Mouse (Mus musculus) intestine, embryonic 15.5 days (tissue): ENCODE data around the gene Psmd2. TPM values are rescaled to one million over a fixed set of nuclear protein-coding genes. Genes with fewer than 3 reads are reported as not detected.

Experiments used
- ATAC-seq: fragments of 200-750 bp; cut with Nextera tagmentation; 2 replicates; pipeline ENCODE4 v1.8.0; 2017; ENCODE audit warnings: moderate TSS enrichment, moderate library complexity
- H3K27ac ChIP-seq: fragments of 300-500 bp; sonication (generic); 2 replicates; pipeline ENCODE4 v1.5.1; 2015; ENCODE audit warnings: mild to moderate bottlenecking, inconsistent platforms
- H3K27me3 ChIP-seq: fragments of 300-500 bp; sonication (generic); replicated peaks from 2 replicates; pipeline ENCODE4 v1.6.1; 2015; ENCODE audit warnings: inconsistent platforms
- H3K36me3 ChIP-seq: fragments of 300-500 bp; sonication (generic); 2 replicates; pipeline ENCODE4 v1.6.1; 2015; ENCODE audit warnings: inconsistent platforms
- H3K4me1 ChIP-seq: fragments of 300-500 bp; sonication (generic); replicated peaks from 2 replicates; pipeline ENCODE4 v1.6.1; 2015; ENCODE audit warnings: inconsistent platforms
- H3K4me2 ChIP-seq: fragments of 300-500 bp; sonication (generic); replicated peaks from 2 replicates; pipeline ENCODE4 v1.6.1; 2015; ENCODE audit warnings: mild to moderate bottlenecking, inconsistent platforms
- H3K4me3 ChIP-seq: fragments of 300-500 bp; sonication (generic); replicated peaks from 2 replicates; pipeline ENCODE4 v1.5.1; 2015; ENCODE audit warnings: inconsistent platforms
- H3K9ac ChIP-seq: fragments of 300-500 bp; sonication (generic); 2 replicates; pipeline ENCODE4 v1.6.1; 2015; ENCODE audit warnings: inconsistent platforms
- H3K9me3 ChIP-seq: fragments of 300-500 bp; sonication (generic); 2 replicates; pipeline ENCODE4 v1.6.1; 2016; ENCODE audit warnings: inconsistent platforms
- WGBS: fragments of 180-500 bp; shearing (Covaris S2); methylation state at CpG from one replicate; pipeline ENCODE4 v1.1.7; 2015; 5-methylcytosine and 5-hydroxymethylcytosine counted together
- polyA plus RNA-seq: library from polyadenylated mRNA; unstranded; fragments of >200 nt; fragmentation: Nextera tagmentation; extraction: Ambion mirVana; gene quantifications from 2 replicates; pipeline ENCODE4 v1.2.1, GENCODE M21; 2015

Psmd2 gene
- 283 and 284 TPM in 2 replicates for polyA plus RNA-seq

DNA sequence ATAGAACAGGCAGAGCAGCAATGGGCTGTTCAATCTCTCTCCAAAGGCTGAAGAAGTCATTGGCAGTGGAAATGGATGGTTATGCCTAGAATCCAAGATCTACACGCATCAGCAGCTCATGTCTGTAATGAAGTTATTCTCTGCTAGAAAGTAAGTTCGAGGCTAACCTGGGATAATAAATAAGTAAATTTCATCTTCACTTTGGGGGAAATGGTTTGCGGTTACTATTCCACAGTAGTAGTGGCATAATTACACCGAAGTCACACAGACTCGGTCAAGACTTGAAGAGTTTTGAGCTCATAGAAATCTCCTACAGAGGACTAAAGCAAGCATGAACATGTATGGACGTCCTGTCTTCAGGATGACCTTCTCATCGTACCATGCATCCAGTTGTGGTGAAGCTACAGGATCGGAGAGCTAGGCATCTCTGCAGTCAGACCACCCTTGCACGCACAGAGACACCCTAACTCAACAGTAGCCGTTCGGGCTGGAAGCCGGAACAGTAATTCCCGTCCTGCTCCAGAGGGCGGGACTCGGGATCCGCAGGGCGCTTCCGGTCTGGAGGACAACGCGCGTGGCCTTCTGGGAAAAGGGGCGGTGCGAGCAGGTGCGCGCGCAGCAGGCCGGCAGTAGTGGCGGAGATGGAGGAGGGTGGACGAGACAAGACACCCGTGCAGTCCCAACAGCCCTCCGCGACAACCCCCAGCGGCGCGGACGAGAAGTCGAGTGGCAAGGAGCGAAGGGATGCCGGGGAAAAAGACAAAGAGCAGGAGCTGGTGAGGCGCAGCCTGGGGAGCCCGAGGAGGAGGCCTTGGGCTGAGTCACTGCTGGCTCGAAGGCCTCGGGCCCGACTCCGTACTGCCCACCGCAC lies at the start of gene Psmd2:
Gene Psmd2 (plus strand): TSS at position 577 of the 871 bp plus-strand sequence.
- Histone ChIP-seq H3K4me1 (peaks cover 6% of the 10 kb centered on the region; the same call in 1 of the 2 replicates), H3K27ac (peak within 1 kb of the TSS; percentile 72), H3K36me3 (peaks cover 15% of the 10 kb centered on the region), H3K27me3 (no peaks in the 10 kb centered on the region), H3K9me3 (no peaks in the 10 kb centered on the region), H3K4me3 (peak within 1 kb of the TSS; percentile 70), H3K4me2 (peak within 1 kb of the TSS; percentile 78), H3K9ac (peak within 1 kb of the TSS; percentile 87)
- ATAC-seq = peak; percentile 98
- 2% methylated on average over 46 of the region's 46 CpGs for WGBS

DNA sequence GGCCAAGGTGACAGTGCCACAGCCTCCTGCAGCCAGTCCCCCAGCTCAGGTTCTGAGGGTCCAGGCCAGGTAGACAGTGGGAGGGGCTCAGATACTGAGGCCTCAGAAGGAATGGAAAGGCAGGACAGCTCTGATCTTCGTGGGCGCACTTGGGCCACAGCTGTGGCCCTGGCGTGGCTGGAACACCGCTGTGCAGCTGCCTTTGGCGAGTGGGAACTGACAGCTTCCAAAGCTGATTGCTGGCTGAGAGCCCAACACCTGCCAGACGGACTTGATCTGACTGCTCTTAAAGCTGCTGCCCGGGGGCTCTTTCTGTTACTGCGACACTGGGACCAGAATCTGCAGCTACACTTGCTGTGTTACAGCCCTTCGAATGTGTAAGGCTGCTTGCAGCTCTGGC lies 46.7 kb upstream of the Psmd2 start:
- Histone ChIP-seq H3K36me3 (peaks cover 21% of the 10 kb centered on the region; the same call in 1 of the 2 replicates), H3K4me3 (no peak overlapping the region), H3K27me3 (no peaks in the 10 kb centered on the region), H3K27ac (no peak overlapping the region), H3K4me2 (no peak overlapping the region), H3K4me1 (0 out of 2 replicates have a peak, but pooled peaks cover 3% of the 10 kb centered on the region), H3K9me3 (no peaks in the 10 kb centered on the region), H3K9ac (no peak overlapping the region)
- 80% methylated on average over 9 of the region's 9 CpGs for WGBS
- ATAC-seq = peak; percentile 16; the same call in 1 of the 2 replicates

DNA sequence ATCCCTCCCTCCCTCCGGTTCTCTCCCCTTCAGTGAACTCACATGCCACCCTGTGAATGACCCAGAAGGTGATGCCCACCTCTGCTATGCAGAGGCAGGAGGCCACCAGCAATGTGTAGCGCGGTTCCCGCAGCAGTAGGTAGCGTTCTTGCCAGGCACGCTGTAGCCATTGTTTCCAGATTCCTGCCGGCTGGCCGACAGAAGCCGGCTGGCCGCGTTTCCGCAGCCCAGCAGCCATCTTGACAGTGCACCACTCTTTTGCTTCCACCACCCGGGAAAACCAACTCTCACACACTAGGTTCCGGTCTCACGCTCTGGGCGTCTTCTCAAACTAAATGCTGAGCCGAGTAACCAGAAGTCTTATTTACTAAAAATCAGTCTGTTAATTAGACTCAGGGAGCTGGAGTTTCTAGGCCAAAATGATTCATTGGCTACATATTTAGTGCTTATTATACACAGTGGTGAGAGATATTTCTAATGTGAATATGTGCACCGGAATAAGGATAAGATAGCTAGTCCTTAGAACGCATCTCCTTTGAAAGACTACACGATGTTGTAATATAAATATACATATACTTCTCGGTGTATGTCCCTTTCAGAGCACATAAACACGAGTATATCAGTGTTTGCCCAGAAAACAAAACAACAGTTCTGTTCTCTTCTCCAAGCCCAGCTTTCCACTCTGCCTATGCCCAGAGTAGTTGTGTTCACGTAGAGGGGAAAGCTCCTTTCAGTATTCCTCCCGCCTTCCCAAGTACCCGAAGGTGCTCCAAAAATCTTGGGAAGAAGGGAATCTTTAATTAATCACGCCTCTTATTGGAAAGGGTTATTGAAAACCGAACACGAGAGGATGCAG lies 40.7 kb upstream of the Psmd2 start:
- ATAC-seq = peak; percentile 72
- Histone ChIP-seq H3K36me3 (peaks cover 15% of the 10 kb centered on the region; the same call in 1 of the 2 replicates), H3K27ac (peak overlapping the region; percentile 75), H3K4me3 (peak overlapping the region; percentile 62), H3K4me1 (peaks cover 7% of the 10 kb centered on the region; the same call in 1 of the 2 replicates), H3K9ac (peak overlapping the region; percentile 62), H3K9me3 (no peaks in the 10 kb centered on the region), H3K27me3 (no peaks in the 10 kb centered on the region), H3K4me2 (peak overlapping the region; percentile 80)
- WGBS = under 1% methylated on average over 28 of the region's 28 CpGs

DNA sequence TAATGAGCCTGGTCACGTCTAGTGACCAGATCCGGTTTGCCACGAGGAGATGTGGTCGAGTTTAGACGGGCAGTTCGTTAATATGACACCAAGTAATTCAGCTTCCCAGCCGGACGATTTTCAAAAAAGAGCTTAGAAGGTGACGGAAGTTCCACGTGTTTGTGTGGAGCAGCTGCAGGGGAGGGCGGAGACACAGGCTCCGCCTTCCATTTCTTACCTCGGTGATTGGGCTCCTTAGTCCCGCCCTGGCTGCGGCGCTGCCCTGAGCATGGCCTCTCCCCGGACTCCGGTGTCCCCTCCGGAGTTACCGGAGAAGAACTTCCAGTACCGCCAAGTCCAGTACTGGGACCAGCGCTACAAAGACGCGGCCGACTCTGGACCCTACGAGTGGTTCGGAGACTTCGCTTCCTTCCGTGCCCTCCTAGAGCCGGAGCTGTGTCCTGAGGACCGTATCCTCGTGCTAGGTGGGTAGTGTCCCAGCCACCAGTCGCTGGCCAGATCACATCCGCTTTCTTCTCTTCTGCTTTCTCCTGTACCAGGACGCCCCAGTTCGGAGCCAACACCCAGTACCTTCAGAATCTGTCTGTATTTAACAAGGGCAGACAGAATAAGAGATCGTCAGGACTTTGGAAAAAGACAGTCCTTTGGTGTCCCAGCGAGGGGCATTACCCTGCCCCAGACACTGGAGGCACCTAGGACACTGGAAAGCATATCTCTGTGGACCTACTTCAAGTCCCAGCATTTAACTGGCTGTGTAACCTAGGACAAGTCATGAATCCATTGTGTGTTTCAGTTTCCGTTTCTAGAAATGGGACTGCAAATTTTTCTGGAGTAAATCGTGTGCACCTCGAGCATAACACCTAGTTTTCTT lies 39.9 kb upstream of the Psmd2 start, which contains the start of the genes Eef1akmt4, Gm49333 and Alg3:
Gene Eef1akmt4 (plus strand): TSS at position 237 of the 871 bp plus-strand sequence.
Gene Gm49333 (plus strand): TSS at position 254 of the 871 bp plus-strand sequence.
Gene Alg3 (minus strand): TSS at position 379 of the 871 bp plus-strand sequence.
- H3K4me3 ChIP-seq = peak within 1 kb of the TSS; percentile 62
- no peaks in the 10 kb centered on the region for H3K9me3 ChIP-seq
- WGBS = 2% methylated on average over 41 of the region's 41 CpGs

DNA sequence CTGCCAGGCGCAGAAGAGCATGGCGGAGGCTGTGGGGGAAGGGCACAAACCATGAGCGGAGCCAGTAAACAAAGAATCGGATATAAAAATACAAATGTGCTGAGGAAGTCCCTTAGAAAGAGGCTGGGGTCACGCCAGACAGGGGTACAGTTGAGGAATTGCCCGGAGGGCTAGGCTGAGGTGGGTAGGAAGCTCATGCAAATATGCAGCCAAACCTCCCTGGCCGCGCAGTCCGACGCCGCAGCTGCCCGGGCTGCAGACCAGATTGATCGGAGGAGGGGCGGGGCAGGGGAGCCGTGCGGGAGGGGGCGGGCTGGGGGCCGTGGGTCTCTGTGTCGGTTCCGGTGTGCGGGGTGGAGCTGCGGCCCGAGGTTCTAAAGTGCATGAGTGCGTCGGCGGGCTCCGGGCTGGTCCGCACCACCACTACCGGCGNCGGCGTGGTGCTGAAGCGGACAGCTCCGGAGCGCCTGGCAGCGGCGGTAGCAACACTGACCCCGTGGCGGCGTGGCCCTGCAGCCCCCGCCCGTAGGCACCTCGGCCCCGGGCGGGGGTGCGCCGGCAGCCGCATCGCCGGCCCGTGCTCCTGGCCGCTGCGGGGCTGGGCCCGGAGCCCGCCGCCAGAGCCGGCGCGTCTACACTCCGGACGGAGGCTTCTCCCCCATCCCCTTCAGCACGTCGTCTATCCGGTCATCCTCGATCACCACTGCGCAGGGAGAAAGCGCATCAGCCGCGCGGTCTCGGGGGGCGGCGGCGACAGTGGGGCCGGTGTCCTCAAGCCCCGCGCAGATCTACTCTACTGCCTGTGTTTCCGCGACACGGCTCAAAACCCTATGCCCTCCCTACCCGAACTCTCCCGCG lies 31.7 kb upstream of the Psmd2 start:
- H3K27ac ChIP-seq = no peak overlapping the region
- H3K9me3 ChIP-seq = no peaks in the 10 kb centered on the region
- H3K27me3 ChIP-seq = peaks cover 24% of the 10 kb centered on the region
- peaks cover 24% of the 10 kb centered on the region for H3K4me1 ChIP-seq
- H3K4me2 ChIP-seq = peak overlapping the region; percentile 97
- WGBS = 2% methylated on average over 81 of the region's 83 CpGs
- peak; percentile 41 for ATAC-seq
- H3K4me3 ChIP-seq = peak overlapping the region; percentile 61
- no peaks in the 10 kb centered on the region for H3K36me3 ChIP-seq
- no peak overlapping the region for H3K9ac ChIP-seq

More for the DNA sequence above, 39.9 kb upstream of the Psmd2 start, which contains the start of the genes Eef1akmt4, Gm49333 and Alg3:
- Histone ChIP-seq H3K27ac (peak within 1 kb of the TSS; percentile 75), H3K4me1 (peaks cover 7% of the 10 kb centered on the region; the same call in 1 of the 2 replicates), H3K36me3 (peaks cover 7% of the 10 kb centered on the region; the same call in 1 of the 2 replicates), H3K27me3 (no peaks in the 10 kb centered on the region), H3K4me2 (peak within 1 kb of the TSS; percentile 80), H3K9ac (peak within 1 kb of the TSS; percentile 62)
- ATAC-seq = peak; percentile 99

DNA sequence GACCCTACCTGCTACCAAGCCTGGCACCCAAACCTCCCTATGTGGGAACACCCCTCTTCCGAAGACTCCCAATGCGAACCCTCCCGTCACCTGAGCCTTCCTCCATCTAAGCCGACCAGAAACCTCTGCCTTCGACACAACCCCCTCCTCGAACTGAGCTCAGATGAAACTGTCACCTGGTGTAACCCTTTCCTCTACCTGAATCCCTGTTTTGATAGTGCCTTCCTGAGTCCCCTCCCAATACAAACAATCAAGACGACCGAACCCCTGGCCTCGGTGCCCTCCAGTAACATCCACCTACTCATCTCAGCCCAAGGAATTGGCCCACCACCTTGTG lies 31.1 kb upstream of the Psmd2 start:
- H3K9ac ChIP-seq = no peak overlapping the region
- ATAC-seq = no peak
- 0% methylated on average over 9 of the region's 9 CpGs for WGBS
- H3K4me2 ChIP-seq = peak overlapping the region; percentile 97
- no peak overlapping the region for H3K27ac ChIP-seq
- H3K27me3 ChIP-seq = peaks cover 24% of the 10 kb centered on the region
- peaks cover 24% of the 10 kb centered on the region for H3K4me1 ChIP-seq
- H3K36me3 ChIP-seq = no peaks in the 10 kb centered on the region
- no peaks in the 10 kb centered on the region for H3K9me3 ChIP-seq
- peak overlapping the region; percentile 61 for H3K4me3 ChIP-seq

DNA sequence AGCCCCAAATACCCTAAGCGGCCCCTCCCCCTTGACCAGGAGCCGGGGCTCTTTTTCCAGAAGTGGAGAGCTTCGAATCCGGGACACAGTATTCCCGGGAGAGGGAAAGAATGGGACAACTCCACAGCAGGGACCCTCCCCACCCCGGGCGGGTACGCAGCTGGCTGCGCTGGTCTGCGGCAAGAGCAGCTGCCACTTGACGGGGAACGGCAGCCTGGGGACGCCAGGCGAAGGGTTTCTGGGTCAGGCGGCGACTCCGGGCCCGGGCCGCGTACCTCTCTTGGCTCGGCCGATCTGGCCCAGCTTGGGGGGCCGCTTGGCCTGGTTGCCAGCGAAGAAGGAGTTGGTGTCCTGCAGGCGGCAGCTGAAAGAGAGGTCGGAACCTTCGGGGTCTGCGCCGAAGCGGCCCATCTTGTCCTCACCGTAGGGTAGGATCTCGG lies 30.7 kb upstream of the Psmd2 start:
- H3K4me2 ChIP-seq = peak overlapping the region; percentile 97
- H3K4me3 ChIP-seq = peak overlapping the region; percentile 61
- H3K36me3 ChIP-seq = no peaks in the 10 kb centered on the region
- H3K9me3 ChIP-seq = no peaks in the 10 kb centered on the region
- under 1% methylated on average over 32 of the region's 32 CpGs for WGBS
- ATAC-seq = no peak
- H3K9ac ChIP-seq = peak overlapping the region; percentile 61
- 0 out of 2 replicates have a peak overlapping the region, but pooled peaks have one; percentile 27 for H3K27ac ChIP-seq
- peaks cover 24% of the 10 kb centered on the region for H3K27me3 ChIP-seq
- peaks cover 24% of the 10 kb centered on the region for H3K4me1 ChIP-seq

DNA sequence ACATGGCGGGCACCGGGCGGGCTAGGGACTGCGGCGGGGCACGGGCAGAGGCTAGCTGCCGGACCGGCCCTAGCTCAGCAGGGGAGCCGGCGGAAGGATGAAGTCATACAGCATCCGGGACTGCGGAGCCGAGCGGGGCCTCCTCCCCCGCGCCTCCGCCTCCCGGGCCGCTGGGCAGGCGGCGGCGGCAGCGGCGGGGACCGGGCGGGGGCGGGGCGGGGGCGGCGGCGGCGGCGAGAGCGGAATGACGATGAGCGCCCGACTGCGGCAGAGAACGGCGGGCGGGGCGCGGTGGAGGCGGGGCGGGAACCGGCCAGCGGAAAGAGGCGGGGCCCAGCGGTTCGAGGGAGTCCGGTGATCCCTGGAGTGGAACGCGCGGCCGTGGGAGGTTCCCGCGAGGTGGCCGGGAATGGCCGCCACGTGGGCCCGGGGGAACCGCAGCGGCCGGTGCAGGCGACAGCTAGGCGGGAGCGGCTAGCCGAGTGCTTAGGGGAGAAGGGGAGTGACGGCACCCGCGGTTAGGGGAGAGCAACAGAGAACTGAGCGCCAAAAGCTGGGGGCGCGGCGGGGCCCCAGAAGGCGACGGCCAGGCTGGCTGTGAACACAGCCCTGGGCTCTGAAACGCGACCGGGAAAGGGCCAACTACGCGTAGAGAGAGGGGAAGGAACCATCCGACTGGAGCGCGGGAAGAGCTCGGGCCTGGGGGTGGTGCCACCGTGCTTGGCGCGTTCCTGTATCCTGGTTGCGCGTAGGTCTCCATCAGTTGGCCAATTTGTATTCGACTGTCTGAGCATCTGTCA lies 30.1 kb upstream of the Psmd2 start, which contains the start of gene Camk2n2:
Gene Camk2n2 (minus strand): TSS at position 97 of the 800 bp plus-strand sequence.
- no peaks in the 10 kb centered on the region for H3K9me3 ChIP-seq
- peak within 1 kb of the TSS; percentile 61 for H3K9ac ChIP-seq
- H3K4me3 ChIP-seq = peak within 1 kb of the TSS; percentile 61
- WGBS = 1% methylated on average over 56 of the region's 92 CpGs
- H3K27me3 ChIP-seq = peaks cover 24% of the 10 kb centered on the region
- H3K36me3 ChIP-seq = no peaks in the 10 kb centered on the region
- H3K4me2 ChIP-seq = peak within 1 kb of the TSS; percentile 97
- peaks cover 24% of the 10 kb centered on the region for H3K4me1 ChIP-seq
- peak; percentile 75 for ATAC-seq
- peak within 1 kb of the TSS; percentile 27; the same call in 1 of the 2 replicates for H3K27ac ChIP-seq

DNA sequence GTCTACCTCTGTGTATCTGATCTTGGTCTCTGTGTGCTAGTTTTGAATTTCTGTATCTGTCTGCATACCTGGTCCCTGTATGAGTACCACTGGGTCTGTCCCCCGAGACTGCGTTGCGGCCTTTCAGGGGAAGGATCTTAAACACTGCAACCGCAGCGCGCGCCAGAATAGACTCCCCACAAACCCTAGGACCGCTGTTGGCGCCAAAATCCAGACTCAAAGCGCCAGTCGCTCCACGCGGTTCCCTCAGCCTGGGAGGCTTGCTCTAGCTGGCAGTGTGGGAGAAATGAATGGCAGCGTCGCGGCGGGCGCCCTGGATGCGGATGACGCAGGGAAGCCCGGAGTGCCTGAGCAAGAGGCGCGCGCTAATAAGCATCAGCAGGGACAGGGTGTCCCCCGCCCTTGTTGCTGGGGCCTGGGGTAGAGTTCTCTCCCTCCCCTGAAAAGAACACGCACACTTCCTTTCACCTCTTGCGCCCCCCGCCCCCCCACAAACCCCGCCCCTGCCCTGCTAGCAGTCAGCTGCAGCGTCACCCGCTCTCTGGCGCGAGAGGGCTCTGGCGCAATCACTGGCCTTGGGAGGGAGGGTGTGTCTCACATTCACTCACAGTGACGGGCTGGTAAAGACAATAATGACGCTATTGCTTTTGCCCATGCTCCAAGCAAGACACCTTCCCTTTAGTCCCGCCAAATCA lies 29.3 kb upstream of the Psmd2 start:
- Histone ChIP-seq H3K27me3 (peaks cover 24% of the 10 kb centered on the region), H3K36me3 (no peaks in the 10 kb centered on the region), H3K4me1 (peaks cover 24% of the 10 kb centered on the region), H3K9ac (peak overlapping the region; percentile 61), H3K4me3 (peak overlapping the region; percentile 61), H3K4me2 (peak overlapping the region; percentile 97), H3K27ac (peak overlapping the region; percentile 23; the same call in 1 of the 2 replicates), H3K9me3 (no peaks in the 10 kb centered on the region)
- under 1% methylated on average over 37 of the region's 37 CpGs for WGBS
- ATAC-seq = peak; percentile 77
